ENCODE assay signal across 10 mouse cellular contexts in genomic region chr12:16587767-16588166, GRCm38 (mm10). TPM values are rescaled to one million over a fixed set of nuclear protein-coding genes. Genes with fewer than 3 reads are reported as not detected.
DNase-seq lines count a peak whose midpoint lies in the region; ATAC-seq and TF ChIP-seq lines count a peak whose summit lies in the region.
"Had no signal": no experiment of that assay in that cellular context is flagged by ENCODE, and none has a peak within 500 bp of the region (broad histone marks: within the 10 kb centered on the region; RNA-seq: fewer than 3 reads in every experiment).

No protein-coding gene starts in this region.

- no peak for TF ChIP-seq CTCF in kidney, adult 2 months (conservative IDR thresholded peaks at IDR 0.05; ENCODE audit: insufficient read depth, insufficient read length, low read depth, low read length)

- TF ChIP-seq POLR2A in kidney, adult 2 months (IDR thresholded peaks at IDR 0.05; ENCODE audit: low read depth, low read length) = no peak

- no peaks in the 10 kb centered on the region for H3K27me3 ChIP-seq in kidney, adult 2 months (replicated peaks; ENCODE audit: control insufficient read depth, insufficient read depth, low read length)
- H3K27me3 ChIP-seq in hindbrain, embryonic 16.5 days (replicated peaks; ENCODE audit: control insufficient read depth, insufficient read depth, low read length) = no peaks in the 10 kb centered on the region
- no peaks in the 10 kb centered on the region for H3K27me3 ChIP-seq in midbrain, embryonic 16.5 days (ENCODE audit: control insufficient read depth, insufficient read depth, low read depth, low read length)
- H3K27me3 ChIP-seq: limb, embryonic 15.5 days had no signal

- no peaks in the 10 kb centered on the region for H3K36me3 ChIP-seq in kidney, adult 2 months (ENCODE audit: control insufficient read depth, insufficient read depth, low read length)
- no peaks in the 10 kb centered on the region for H3K36me3 ChIP-seq in hindbrain, embryonic 16.5 days (ENCODE audit: control insufficient read depth, insufficient read depth, low read length)
- H3K36me3 ChIP-seq in midbrain, embryonic 16.5 days (ENCODE audit: control insufficient read depth, insufficient read depth, low read length) = no peaks in the 10 kb centered on the region
- H3K36me3 ChIP-seq: limb, embryonic 15.5 days had no signal

- H3K9ac ChIP-seq in hindbrain, embryonic 16.5 days (ENCODE audit: low read depth, low read length) = no peak overlapping the region
- no peak overlapping the region for H3K9ac ChIP-seq in midbrain, embryonic 16.5 days (ENCODE audit: low read depth, low read length)
- H3K9ac ChIP-seq: limb, embryonic 15.5 days had no signal

- ATAC-seq in hindbrain, embryonic 16.5 days = no peak
- no peak for ATAC-seq in midbrain, embryonic 16.5 days

- H3K9me3 ChIP-seq in hindbrain, embryonic 16.5 days (ENCODE audit: control insufficient read depth, low read length) = no peaks in the 10 kb centered on the region
- H3K9me3 ChIP-seq in midbrain, embryonic 16.5 days (replicated peaks; ENCODE audit: control insufficient read depth, low read length, poor library complexity, severe bottlenecking) = no peaks in the 10 kb centered on the region
- H3K9me3 ChIP-seq: limb, embryonic 15.5 days had no signal

- H3K4me3 ChIP-seq in kidney, adult 2 months (ENCODE audit: insufficient read depth, low read depth, low read length) = peak overlapping the region; percentile 94
- H3K4me3 ChIP-seq in hindbrain, embryonic 16.5 days (ENCODE audit: low read length) = peak overlapping the region; percentile 90
- H3K4me3 ChIP-seq in midbrain, embryonic 16.5 days (ENCODE audit: low read depth, low read length) = peak overlapping the region; percentile 85

- peak overlapping the region; percentile 69 for H3K27ac ChIP-seq in kidney, adult 2 months (ENCODE audit: insufficient read depth, low read depth, low read length)
- H3K27ac ChIP-seq in hindbrain, embryonic 16.5 days (ENCODE audit: low read depth, low read length) = no peak overlapping the region
- no peak overlapping the region for H3K27ac ChIP-seq in midbrain, embryonic 16.5 days (ENCODE audit: low read length)
- H3K27ac ChIP-seq: limb, embryonic 15.5 days had no signal

- WGBS in kidney, adult 2 months = 52% methylated on average over 5 of the region's 5 CpGs
- 63% methylated on average over 5 of the region's 5 CpGs for WGBS in hindbrain, embryonic 16.5 days
- WGBS in midbrain, embryonic 16.5 days = 74% methylated on average over 5 of the region's 5 CpGs

- DNase-seq in kidney, adult 2 months = peak; percentile 60
- DNase-seq in kidney, postnatal 10 days = no peak
- DNase-seq in adipocyte (ENCODE audit: low spot score) = peak; percentile 33
- DNase-seq in gastrocnemius, postnatal 36 days = no peak
- DNase-seq in adrenal gland, postnatal 14 days = no peak
- no peak for DNase-seq in left cerebral cortex, adult 8-10 months (ENCODE audit: low spot score in 2 of 2)
- DNase-seq: adrenal gland, postnatal 36 days had no signal

- peaks cover 27% of the 10 kb centered on the region for H3K4me1 ChIP-seq in kidney, adult 2 months (ENCODE audit: control insufficient read depth, insufficient read depth, low read length)
- H3K4me1 ChIP-seq in hindbrain, embryonic 16.5 days (ENCODE audit: control insufficient read depth, insufficient read depth, low read depth, low read length) = peaks cover 45% of the 10 kb centered on the region
- H3K4me1 ChIP-seq in midbrain, embryonic 16.5 days (ENCODE audit: control insufficient read depth, insufficient read depth, low read length) = peaks cover 70% of the 10 kb centered on the region

- intact Hi-C loops in gastrocnemius, postnatal 36 days (cut with DNase I) = no loop called here

- peak overlapping the region; percentile 65 for H3K4me2 ChIP-seq in hindbrain, embryonic 16.5 days (ENCODE audit: low read length)
- H3K4me2 ChIP-seq in midbrain, embryonic 16.5 days (ENCODE audit: low read length) = peak overlapping the region; percentile 73

RNA-seq across cellular contexts. Expression of gene Lpin1, which starts 23.0 kb away (rescaled TPM):
- 33.5 and 34.2 TPM in 2 replicates for polyA plus RNA-seq in kidney, adult 2 months (2012; rRNA removed)
- 14.8 and 18.0 TPM in 2 replicates for polyA plus RNA-seq in hindbrain, embryonic 16.5 days (2015; fragmentation: Nextera tagmentation; extraction: Ambion mirVana)
- polyA plus RNA-seq in midbrain, embryonic 16.5 days (2015; fragmentation: Nextera tagmentation; extraction: Ambion mirVana) = 21.7 and 22.4 TPM in 2 replicates
- 100 to 1,000 TPM; 227 to 246 TPM for total RNA-seq in gastrocnemius, postnatal 36 days (2021)
- 135 and 224 TPM in 2 replicates for total RNA-seq in adrenal gland, postnatal 14 days (2021)
- 10 to 100 TPM; 26.7 to 30.0 (median 27.1) TPM for total RNA-seq in left cerebral cortex, adult 8-10 months (2022)

Comparison
In these comparisons a context has a peak if more than half of its experiments do, and no peak if none do; other contexts are left out.
1. DNase-seq: peak in kidney, adult 2 months (single experiment) and adipocyte (single experiment); none in kidney, postnatal 10 days (single experiment), gastrocnemius, postnatal 36 days (0 of 2), adrenal gland, postnatal 14 days (single experiment) and left cerebral cortex, adult 8-10 months (0 of 2).
2. Peak in every context shown above with its lines, with median percentiles within 50 percentile points of each other: H3K4me3 ChIP-seq.